Mouse (Mus musculus) limb, embryonic 11.5 days (tissue): ENCODE data around the gene Rfx1. TPM values are rescaled to one million over a fixed set of nuclear protein-coding genes. Genes with fewer than 3 reads are reported as not detected.

Experiments
- ATAC-seq: fragments of 200-750 bp; cut with Nextera tagmentation; 2 replicates; pipeline ENCODE4 v1.8.0; 2017; ENCODE audit warnings: low read depth; ENCODE audit not compliant: insufficient number of reproducible peaks, low FRiP score, low TSS enrichment
- DNase-seq: peaks from one replicate; pipeline ENCODE4 v3.0.0-alpha.2; 2015; ENCODE audit warnings: low spot score
- H3K27ac ChIP-seq: fragments of 300-500 bp; sonication (generic); replicated peaks from 2 replicates; pipeline ENCODE4 v1.5.1; 2014; ENCODE audit warnings: low read depth, mild to moderate bottlenecking, low read length
- H3K27me3 ChIP-seq: fragments of 300-500 bp; sonication (generic); 2 replicates; pipeline ENCODE4 v1.6.1; 2014; ENCODE audit warnings: mild to moderate bottlenecking, low read length, mixed read lengths; ENCODE audit not compliant: control insufficient read depth, insufficient read depth
- H3K36me3 ChIP-seq: fragments of 300-500 bp; sonication (generic); 2 replicates; pipeline ENCODE4 v1.6.1; 2014; ENCODE audit warnings: mild to moderate bottlenecking, low read length, moderate library complexity, mixed read lengths; ENCODE audit not compliant: control insufficient read depth, insufficient read depth
- H3K4me1 ChIP-seq: fragments of 300-500 bp; sonication (generic); 2 replicates; pipeline ENCODE4 v1.6.1; 2014; ENCODE audit warnings: low read length, mixed read lengths; ENCODE audit not compliant: control insufficient read depth, insufficient read depth
- H3K4me2 ChIP-seq: fragments of 300-500 bp; sonication (generic); 2 replicates; pipeline ENCODE4 v1.6.1; 2014; ENCODE audit warnings: low read depth, mild to moderate bottlenecking, moderate library complexity; ENCODE audit not compliant: severe bottlenecking
- H3K4me3 ChIP-seq: fragments of 300-500 bp; sonication (generic); 2 replicates; pipeline ENCODE4 v1.5.1; 2014; ENCODE audit warnings: low read depth, low read length
- H3K9ac ChIP-seq: fragments of 300-500 bp; sonication (generic); 2 replicates; pipeline ENCODE4 v1.6.1; 2014; ENCODE audit warnings: mild to moderate bottlenecking, low read length
- H3K9me3 ChIP-seq: fragments of 300-500 bp; sonication (generic); 2 replicates; pipeline ENCODE4 v1.6.1; 2016; ENCODE audit warnings: low read length; ENCODE audit not compliant: control insufficient read depth
- WGBS: fragments of 180-500 bp; shearing (Covaris S2); extraction: QIAGEN DNeasy Blood & Tissue Kit; methylation state at CpG from one replicate; pipeline ENCODE4 v1.1.7; 2014; 5-methylcytosine and 5-hydroxymethylcytosine counted together
- polyA plus RNA-seq: library from polyadenylated mRNA; unstranded; fragments of >200 nt; fragmentation: Nextera tagmentation; extraction: Ambion mirVana; gene quantifications from 2 replicates; pipeline ENCODE4 v1.2.1, GENCODE M21; 2014

Rfx1 gene
- polyA plus RNA-seq, 1 experiment from 2014 or later: 11.9 TPM

GRCm38 (mm10) chr8:84070667-84071066 lies 4.0 kb downstream of the Rfx1 start:
- peaks cover 6% of the 10 kb centered on the region for H3K4me1 ChIP-seq
- H3K4me2 ChIP-seq: no peak overlapping the region
- no peak for ATAC-seq
- H3K4me3 ChIP-seq: no peak overlapping the region
- WGBS: 92% methylated on average over 2 of the region's 2 CpGs
- H3K9ac ChIP-seq: no peak overlapping the region
- no peak overlapping the region for H3K27ac ChIP-seq
- no peak for DNase-seq
- no peaks in the 10 kb centered on the region for H3K9me3 ChIP-seq
- H3K36me3 ChIP-seq: peaks cover 3% of the 10 kb centered on the region; the same call in 1 of the 2 replicates
- no peaks in the 10 kb centered on the region for H3K27me3 ChIP-seq

DNA sequence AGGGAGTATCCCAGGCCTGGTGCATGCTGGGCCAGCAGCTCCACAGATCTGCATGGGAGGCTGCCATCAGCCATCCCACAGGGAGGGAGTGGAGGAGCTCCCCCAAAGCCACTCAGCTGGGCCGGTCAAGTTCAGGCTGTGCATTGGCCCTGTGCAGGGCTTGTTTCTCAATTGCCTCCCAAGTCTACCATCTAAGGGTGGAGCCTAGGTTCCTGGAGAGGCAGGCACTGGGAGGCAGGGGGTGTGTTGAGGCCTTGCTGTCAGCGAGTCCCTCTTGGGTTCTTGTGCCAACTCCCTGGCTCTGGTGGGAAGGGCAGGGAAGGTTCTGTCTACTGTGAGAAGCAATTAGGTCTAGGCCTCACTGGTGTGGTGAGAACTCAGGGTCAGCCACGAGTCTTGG lies 5.3 kb downstream of the Rfx1 start:
- Histone ChIP-seq H3K27ac (no peak overlapping the region), H3K4me2 (no peak overlapping the region), H3K9ac (no peak overlapping the region), H3K9me3 (no peaks in the 10 kb centered on the region), H3K36me3 (peaks cover 3% of the 10 kb centered on the region; the same call in 1 of the 2 replicates), H3K4me1 (peaks cover 6% of the 10 kb centered on the region), H3K4me3 (no peak overlapping the region), H3K27me3 (no peaks in the 10 kb centered on the region)
- ATAC-seq (no peak), DNase-seq (no peak)
- 75% methylated on average over 3 of the region's 3 CpGs for WGBS

DNA sequence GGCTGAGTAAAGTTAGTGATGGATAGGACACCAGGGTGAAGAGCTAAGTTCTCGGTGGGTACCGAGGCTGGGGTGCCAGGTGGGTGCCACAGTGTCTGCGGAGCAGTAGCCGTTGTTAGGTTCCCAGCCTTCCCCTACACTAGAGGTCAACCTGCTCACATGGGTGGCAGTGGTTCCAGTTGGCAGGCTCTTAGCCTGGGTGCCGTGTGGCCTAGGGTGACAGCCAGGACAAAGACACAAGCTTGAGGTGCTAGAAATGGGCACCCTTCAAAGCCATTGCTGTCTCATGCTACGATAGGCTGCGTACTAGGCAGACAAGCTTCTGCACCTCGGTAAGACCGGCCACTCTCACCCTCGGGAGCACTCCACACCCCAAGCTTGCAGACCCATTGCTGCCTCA lies 5.7 kb downstream of the Rfx1 start:
- DNase-seq: no peak
- no peaks in the 10 kb centered on the region for H3K9me3 ChIP-seq
- no peak overlapping the region for H3K4me3 ChIP-seq
- WGBS: 87% methylated on average over 10 of the region's 10 CpGs
- H3K27me3 ChIP-seq: no peaks in the 10 kb centered on the region
- no peak overlapping the region for H3K27ac ChIP-seq
- no peak overlapping the region for H3K4me2 ChIP-seq
- ATAC-seq: no peak
- no peak overlapping the region for H3K9ac ChIP-seq
- H3K4me1 ChIP-seq: peaks cover 6% of the 10 kb centered on the region
- H3K36me3 ChIP-seq: peaks cover 3% of the 10 kb centered on the region; the same call in 1 of the 2 replicates

- Histone ChIP-seq H3K27ac (no peak overlapping the region), H3K36me3 (peaks cover 3% of the 10 kb centered on the region; the same call in 1 of the 2 replicates), H3K27me3 (no peaks in the 10 kb centered on the region), H3K4me3 (no peak overlapping the region), H3K4me1 (no peaks in the 10 kb centered on the region), H3K9me3 (no peaks in the 10 kb centered on the region), H3K4me2 (no peak overlapping the region), H3K9ac (no peak overlapping the region)
- ATAC-seq: no peak
- DNase-seq: no peak
- WGBS: 63% methylated on average over 10 of the region's 10 CpGs
These were observed 6.8 kb downstream of the Rfx1 start for GRCm38 (mm10) chr8:84073230-84073976.

- H3K36me3 ChIP-seq: peaks cover 10% of the 10 kb centered on the region; the same call in 1 of the 2 replicates
- H3K4me3 ChIP-seq: no peak overlapping the region
- H3K27me3 ChIP-seq: no peaks in the 10 kb centered on the region
- WGBS: 83% methylated on average over 1 of the region's 1 CpGs
- ATAC-seq (no peak), DNase-seq (no peak)
- no peak overlapping the region for H3K4me2 ChIP-seq
- no peak overlapping the region for H3K9ac ChIP-seq
- H3K4me1 ChIP-seq: no peaks in the 10 kb centered on the region
- H3K27ac ChIP-seq: no peak overlapping the region
- no peaks in the 10 kb centered on the region for H3K9me3 ChIP-seq
These were observed 9.8 kb downstream of the Rfx1 start for GRCm38 (mm10) chr8:84076412-84076811.

GRCm38 (mm10) chr8:84076849-84077248 lies 10.2 kb downstream of the Rfx1 start:
- H3K27me3 ChIP-seq: no peaks in the 10 kb centered on the region
- no peaks in the 10 kb centered on the region for H3K4me1 ChIP-seq
- DNase-seq: no peak
- no peak overlapping the region for H3K4me3 ChIP-seq
- WGBS: 47% methylated on average over 3 of the region's 3 CpGs
- no peak overlapping the region for H3K4me2 ChIP-seq
- no peaks in the 10 kb centered on the region for H3K9me3 ChIP-seq
- H3K27ac ChIP-seq: no peak overlapping the region
- H3K36me3 ChIP-seq: peaks cover 10% of the 10 kb centered on the region; the same call in 1 of the 2 replicates
- no peak for ATAC-seq
- H3K9ac ChIP-seq: no peak overlapping the region

DNA sequence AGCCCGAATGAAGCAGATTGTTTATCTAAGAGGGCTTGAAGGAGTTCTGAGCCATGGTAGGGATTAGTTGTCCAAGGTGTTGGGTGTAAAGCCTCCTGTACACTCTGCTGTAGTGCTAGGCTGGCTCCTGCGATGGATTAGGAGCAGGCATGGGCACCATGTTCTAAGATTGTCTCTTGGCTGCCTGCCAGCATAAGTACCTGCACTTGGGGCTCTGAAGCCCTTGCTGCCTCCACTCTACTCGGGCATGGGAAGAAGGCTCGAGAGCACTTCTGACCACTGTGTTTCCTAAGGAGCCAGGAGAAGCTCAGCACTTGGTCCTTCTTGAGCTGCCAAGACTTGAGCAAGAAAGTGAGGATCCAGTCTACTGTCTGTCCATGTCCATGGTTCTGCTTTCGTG lies 12.6 kb downstream of the Rfx1 start:
- Histone ChIP-seq H3K9ac (no peak overlapping the region), H3K9me3 (no peaks in the 10 kb centered on the region), H3K4me2 (no peak overlapping the region), H3K27me3 (no peaks in the 10 kb centered on the region), H3K36me3 (peaks cover 23% of the 10 kb centered on the region), H3K4me3 (no peak overlapping the region), H3K4me1 (peaks cover 5% of the 10 kb centered on the region; the same call in 1 of the 2 replicates), H3K27ac (no peak overlapping the region)
- DNase-seq: no peak
- WGBS: 82% methylated on average over 5 of the region's 5 CpGs
- no peak for ATAC-seq

GRCm38 (mm10) chr8:84083829-84084241 lies 17.2 kb downstream of the Rfx1 start:
- H3K27ac ChIP-seq: no peak overlapping the region
- H3K36me3 ChIP-seq: peaks cover 34% of the 10 kb centered on the region
- H3K9ac ChIP-seq: no peak overlapping the region
- H3K27me3 ChIP-seq: no peaks in the 10 kb centered on the region
- H3K4me1 ChIP-seq: peaks cover 8% of the 10 kb centered on the region
- H3K4me2 ChIP-seq: no peak overlapping the region
- ATAC-seq: no peak
- 23% methylated on average over 8 of the region's 8 CpGs for WGBS
- no peaks in the 10 kb centered on the region for H3K9me3 ChIP-seq
- DNase-seq: no peak
- no peak overlapping the region for H3K4me3 ChIP-seq
